Mouse (Mus musculus) forebrain, embryonic 10.5 days (tissue): ENCODE results near the gene Zfp609. TPM values are rescaled to one million over a fixed set of nuclear protein-coding genes. Genes with fewer than 3 reads are reported as not detected.

ENCODE experiments used
- DNase-seq: peaks from one replicate; pipeline ENCODE4 v3.0.0-alpha.2; 2017; ENCODE audit warnings: low spot score; ENCODE audit errors: extremely low spot score
- H3K27ac ChIP-seq: fragments of 300-500 bp; sonication (generic); 2 replicates; pipeline ENCODE4 v1.5.1; 2016; ENCODE audit warnings: mild to moderate bottlenecking
- H3K27me3 ChIP-seq: fragments of 300-500 bp; sonication (generic); 2 replicates; pipeline ENCODE4 v1.6.1; 2016; ENCODE audit warnings: mild to moderate bottlenecking; ENCODE audit not compliant: poor library complexity, severe bottlenecking
- H3K36me3 ChIP-seq: fragments of 300-500 bp; sonication (generic); replicated peaks from 2 replicates; pipeline ENCODE4 v1.6.1; 2016; ENCODE audit warnings: mild to moderate bottlenecking, moderate library complexity
- H3K4me1 ChIP-seq: fragments of 300-500 bp; sonication (generic); 2 replicates; pipeline ENCODE4 v1.6.1; 2016
- H3K4me3 ChIP-seq: fragments of 300-500 bp; sonication (generic); 2 replicates; pipeline ENCODE4 v1.5.1; 2016; ENCODE audit warnings: mild to moderate bottlenecking, moderate library complexity
- H3K9me3 ChIP-seq: fragments of 300-500 bp; sonication (generic); 2 replicates; pipeline ENCODE4 v1.6.1; 2016; ENCODE audit warnings: mild to moderate bottlenecking, moderate library complexity
- WGBS: fragments of 180-500 bp; shearing (Covaris S2); methylation state at CpG from one replicate; pipeline ENCODE4 v1.1.7; 2016; 5-methylcytosine and 5-hydroxymethylcytosine counted together
- polyA plus RNA-seq: library from polyadenylated mRNA; unstranded; fragments of >200 nt; fragmentation: Nextera tagmentation; extraction: Ambion mirVana; gene quantifications from 2 replicates; pipeline ENCODE4 v1.2.1, GENCODE M21; 2016

Gene Zfp609
- polyA plus RNA-seq, 1 experiment from 2014 or later = 8.2 TPM

DNA sequence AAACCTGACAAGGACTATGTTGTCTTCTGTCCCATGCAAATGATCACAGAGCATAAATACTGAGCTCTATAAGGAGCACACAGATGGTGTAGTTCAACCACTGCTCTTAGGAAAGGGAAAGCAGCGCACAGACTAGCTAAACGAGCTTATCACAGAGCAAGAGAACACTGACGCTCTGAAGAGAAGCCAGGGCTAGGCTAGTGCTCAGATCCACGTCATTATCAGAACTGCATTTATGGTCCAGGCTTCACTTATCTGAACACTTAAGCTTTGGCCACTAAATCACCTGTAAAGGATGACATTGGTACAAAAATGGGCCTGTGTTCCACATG is 102.1 kb downstream of the Zfp609 start:
- DNase-seq = no peak
- peaks cover 41% of the 10 kb centered on the region for H3K36me3 ChIP-seq
- no peaks in the 10 kb centered on the region for H3K9me3 ChIP-seq
- H3K27ac ChIP-seq = peak overlapping the region; percentile 76
- H3K4me3 ChIP-seq = peak overlapping the region; percentile 23; the same call in 1 of the 2 replicates
- H3K4me1 ChIP-seq = peaks cover 54% of the 10 kb centered on the region
- whole genome bisulfite sequencing = 55% methylated on average over 4 of the region's 4 CpGs
- no peaks in the 10 kb centered on the region for H3K27me3 ChIP-seq

DNA sequence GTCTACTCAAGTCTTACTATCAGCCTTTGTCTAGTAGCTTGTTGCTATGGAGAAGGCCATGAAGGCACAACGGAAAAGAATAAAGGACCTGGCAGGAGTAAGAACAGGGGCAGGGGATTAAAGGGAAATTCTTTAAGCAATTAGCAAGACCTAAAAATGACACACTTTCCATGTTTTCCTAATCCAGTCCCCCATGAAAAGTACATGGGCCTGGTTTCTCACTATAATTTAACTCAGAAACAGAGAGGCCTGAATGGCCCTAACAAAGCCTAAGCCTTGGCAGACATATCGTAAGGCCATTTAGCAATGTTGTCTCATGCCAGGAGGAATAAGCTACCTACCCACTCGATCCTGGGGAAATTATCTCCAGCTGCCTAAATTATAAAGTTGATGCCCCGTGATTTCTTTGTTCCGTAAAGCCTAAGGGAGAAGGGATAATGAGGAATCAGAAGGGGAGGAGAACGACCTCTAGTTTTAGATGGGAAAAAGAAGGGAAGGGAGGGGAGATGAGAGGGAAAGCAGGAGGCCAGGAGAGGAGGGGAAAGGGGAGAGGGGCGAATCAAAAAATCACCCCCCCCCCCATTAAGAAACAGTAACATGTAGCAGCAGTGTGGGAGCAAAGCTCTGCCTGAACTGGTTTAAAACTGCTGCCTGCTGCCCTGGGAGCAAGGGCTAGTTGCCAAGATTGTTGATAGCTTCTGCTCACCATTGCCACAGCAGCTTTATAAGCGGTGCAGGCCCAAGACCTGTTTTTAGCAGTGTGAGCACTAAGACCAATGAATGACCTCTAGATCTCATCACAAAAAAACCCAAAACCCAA is 102.7 kb downstream of the Zfp609 start:
- Histone ChIP-seq H3K4me3 (peak overlapping the region; percentile 23; the same call in 1 of the 2 replicates), H3K9me3 (no peaks in the 10 kb centered on the region), H3K27me3 (no peaks in the 10 kb centered on the region), H3K36me3 (peaks cover 35% of the 10 kb centered on the region), H3K27ac (peak overlapping the region; percentile 76), H3K4me1 (peaks cover 54% of the 10 kb centered on the region)
- WGBS = 29% methylated on average over 8 of the region's 8 CpGs
- peak; percentile 23 for DNase-seq

DNA sequence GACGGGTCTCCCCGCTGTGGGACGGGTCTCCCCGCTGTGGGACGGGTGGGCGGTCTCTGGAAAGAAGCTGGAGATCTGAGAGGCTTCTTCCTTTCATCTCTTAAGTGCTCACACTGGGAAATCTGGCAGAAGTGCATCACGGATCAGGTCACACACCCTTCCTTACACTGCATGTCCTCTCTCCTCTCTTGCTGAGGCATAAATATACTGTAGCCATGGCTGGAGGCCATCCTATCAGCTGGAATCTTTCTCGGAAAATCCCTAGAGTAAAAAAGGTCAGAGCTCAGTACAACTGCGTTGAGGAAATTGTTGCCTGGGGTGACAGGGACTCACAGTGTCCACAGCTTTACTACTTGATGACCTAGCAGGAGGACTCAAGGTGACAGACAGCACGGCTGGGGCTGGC is 106.2 kb downstream of the Zfp609 start:
- Histone ChIP-seq H3K4me3 (no peak overlapping the region), H3K4me1 (peaks cover 45% of the 10 kb centered on the region), H3K27ac (no peak overlapping the region), H3K27me3 (no peaks in the 10 kb centered on the region), H3K9me3 (no peaks in the 10 kb centered on the region), H3K36me3 (peaks cover 22% of the 10 kb centered on the region)
- no peak for DNase-seq
- 78% methylated on average over 10 of the region's 10 CpGs for WGBS

DNA sequence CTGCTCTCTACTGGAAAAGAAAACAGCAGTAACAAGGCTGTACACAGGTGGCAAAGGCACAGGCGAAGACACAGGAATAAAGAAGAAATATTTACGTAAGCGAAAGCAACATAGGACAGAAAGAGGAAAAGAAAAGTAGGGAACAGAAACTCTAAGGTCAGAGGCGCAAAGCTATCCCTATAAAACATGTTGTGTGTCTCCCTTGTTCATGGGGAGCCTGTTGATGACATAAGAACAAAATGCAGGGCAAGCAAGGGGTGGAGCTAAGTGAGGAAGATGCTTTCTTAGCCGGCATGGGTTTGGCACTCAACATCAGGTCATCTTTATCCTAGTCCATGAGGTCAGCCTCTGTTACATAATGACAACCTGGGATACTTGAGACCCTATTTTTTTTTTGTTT is 109.2 kb downstream of the Zfp609 start:
- no peak for DNase-seq
- Histone ChIP-seq H3K27me3 (no peaks in the 10 kb centered on the region), H3K4me3 (no peak overlapping the region), H3K4me1 (peaks cover 17% of the 10 kb centered on the region), H3K9me3 (no peaks in the 10 kb centered on the region), H3K36me3 (peaks cover 27% of the 10 kb centered on the region), H3K27ac (no peak overlapping the region)
- WGBS = 94% methylated on average over 5 of the region's 5 CpGs

DNA sequence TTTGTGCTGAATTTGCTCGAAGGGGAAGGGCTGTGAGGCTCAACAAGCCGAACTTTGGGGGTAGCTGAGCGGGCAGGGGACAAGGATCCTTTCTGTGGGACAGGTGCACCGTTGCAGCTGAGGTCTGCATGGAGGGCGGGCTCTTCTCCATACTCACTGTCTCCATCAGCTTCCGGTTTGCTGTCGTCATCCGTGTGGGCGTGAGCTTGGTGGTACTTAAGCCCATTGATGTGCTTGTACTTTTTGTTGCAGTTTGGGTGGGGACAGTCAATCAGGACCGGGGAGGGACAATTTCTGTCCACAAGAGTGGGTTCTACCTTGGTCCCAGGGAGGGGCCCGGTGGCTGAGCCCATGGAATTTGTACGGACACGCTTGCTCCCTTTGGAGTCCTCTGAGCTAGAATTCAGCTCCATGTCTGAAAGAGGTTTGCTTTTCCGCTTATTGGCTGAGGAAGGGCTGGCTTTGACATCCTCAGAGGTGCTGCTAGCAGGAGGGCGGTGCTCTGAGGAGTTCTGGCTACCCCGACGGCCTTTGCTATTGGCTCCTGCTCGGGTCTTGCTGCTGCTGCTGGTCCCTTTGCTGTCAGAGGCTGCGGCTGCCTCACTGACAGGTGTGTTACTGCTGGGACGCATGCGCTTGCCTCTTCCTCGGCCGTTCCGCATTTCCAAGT is 123.3 kb downstream of the Zfp609 start:
- Histone ChIP-seq H3K4me3 (no peak overlapping the region), H3K27me3 (no peaks in the 10 kb centered on the region), H3K36me3 (peaks cover 76% of the 10 kb centered on the region), H3K27ac (no peak overlapping the region), H3K9me3 (no peaks in the 10 kb centered on the region), H3K4me1 (no peaks in the 10 kb centered on the region)
- DNase-seq = no peak
- 93% methylated on average over 24 of the region's 24 CpGs for WGBS

DNA sequence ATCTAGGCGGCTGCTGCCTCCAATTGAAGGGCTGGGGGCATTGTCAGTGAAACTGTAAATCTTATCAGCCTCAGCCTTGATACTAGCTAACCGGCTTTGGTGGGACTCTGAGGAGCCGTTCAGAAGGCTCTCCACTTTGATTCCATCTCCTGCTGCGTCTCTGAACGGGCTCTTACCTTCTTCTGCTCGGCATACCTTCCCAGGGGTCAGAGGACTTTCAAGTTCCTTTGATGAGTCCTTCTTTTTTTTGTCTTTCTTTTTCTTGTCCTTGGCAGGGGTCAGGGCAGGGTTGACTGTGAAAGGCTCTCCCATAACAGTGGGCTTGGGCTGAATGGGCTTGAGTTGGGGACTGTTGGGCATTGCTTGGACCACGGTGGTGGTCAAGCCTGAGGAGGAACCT is 124.1 kb downstream of the Zfp609 start:
- Histone ChIP-seq H3K4me3 (no peak overlapping the region), H3K27ac (no peak overlapping the region), H3K9me3 (no peaks in the 10 kb centered on the region), H3K4me1 (no peaks in the 10 kb centered on the region), H3K27me3 (no peaks in the 10 kb centered on the region), H3K36me3 (peaks cover 81% of the 10 kb centered on the region)
- no peak for DNase-seq
- WGBS = 88% methylated on average over 7 of the region's 7 CpGs

DNA sequence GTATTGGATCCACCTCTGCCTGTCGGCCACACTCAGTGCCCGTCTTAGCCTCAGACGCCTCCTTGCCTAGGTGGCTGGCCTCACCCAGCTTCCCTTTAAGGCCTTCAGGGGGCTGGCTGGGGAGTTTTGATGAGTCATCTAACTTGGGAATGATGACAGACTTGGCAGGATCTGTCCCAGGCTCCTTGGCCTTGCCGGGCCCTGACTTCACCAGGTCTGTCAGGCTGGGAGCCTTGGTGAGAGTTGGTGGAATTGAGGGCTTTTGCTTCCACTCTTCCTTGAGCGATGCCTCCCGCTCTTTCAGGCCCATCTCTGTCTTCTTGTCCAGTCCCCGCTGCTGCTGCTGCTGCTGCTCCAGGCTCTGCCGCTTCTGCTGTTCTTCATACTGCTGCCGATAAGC is 125.1 kb downstream of the Zfp609 start:
- Histone ChIP-seq H3K27ac (no peak overlapping the region), H3K27me3 (no peaks in the 10 kb centered on the region), H3K4me3 (no peak overlapping the region), H3K9me3 (no peaks in the 10 kb centered on the region), H3K4me1 (no peaks in the 10 kb centered on the region), H3K36me3 (peaks cover 90% of the 10 kb centered on the region)
- DNase-seq = no peak
- WGBS = 92% methylated on average over 9 of the region's 9 CpGs

DNA sequence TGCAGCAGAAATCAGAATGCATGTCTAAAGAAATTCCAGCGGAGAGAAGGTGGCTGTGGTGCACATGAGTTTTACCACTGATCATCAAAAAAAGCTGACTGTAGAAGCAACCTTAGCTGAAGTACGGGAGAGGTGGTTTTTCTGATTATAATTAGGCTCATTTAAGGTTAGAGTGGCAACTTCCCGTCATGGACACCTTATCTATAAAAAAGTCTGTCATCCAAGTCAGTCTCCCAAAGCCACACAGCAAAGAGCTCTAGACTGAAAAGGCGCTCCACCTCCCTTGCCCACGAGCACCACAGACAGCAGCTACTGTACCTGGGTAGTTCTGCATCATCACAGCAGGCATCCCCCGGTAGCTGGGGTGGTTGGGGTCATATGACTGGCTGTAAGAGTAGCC is 126.9 kb downstream of the Zfp609 start:
- Histone ChIP-seq H3K9me3 (no peaks in the 10 kb centered on the region), H3K27ac (no peak overlapping the region), H3K36me3 (peaks cover 96% of the 10 kb centered on the region), H3K4me3 (no peak overlapping the region), H3K4me1 (no peaks in the 10 kb centered on the region), H3K27me3 (no peaks in the 10 kb centered on the region)
- no peak for DNase-seq
- WGBS = 91% methylated on average over 6 of the region's 6 CpGs

DNA sequence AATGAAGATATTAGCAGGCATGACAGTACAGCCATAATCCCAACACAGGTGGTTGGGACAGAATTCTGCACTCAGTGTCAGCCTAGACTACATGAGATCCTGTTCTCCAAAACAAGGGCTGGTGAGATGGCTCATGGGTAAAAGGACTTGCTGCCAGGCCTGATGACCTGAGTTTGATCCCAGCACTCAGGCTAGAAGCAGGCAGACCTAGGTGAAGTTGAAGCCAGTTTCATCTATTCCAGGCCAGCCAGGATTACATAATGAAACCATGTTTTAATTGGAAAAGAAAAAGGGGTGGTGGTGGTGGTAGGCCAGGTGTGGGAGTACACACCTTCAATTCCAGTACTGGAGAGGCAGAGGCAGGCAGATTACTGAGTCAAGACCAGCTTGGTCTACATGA is 129.4 kb downstream of the Zfp609 start:
- Histone ChIP-seq H3K27ac (no peak overlapping the region), H3K4me1 (peaks cover 15% of the 10 kb centered on the region), H3K9me3 (no peaks in the 10 kb centered on the region), H3K36me3 (peaks cover 100% of the 10 kb centered on the region), H3K27me3 (no peaks in the 10 kb centered on the region), H3K4me3 (no peak overlapping the region)
- DNase-seq = no peak

DNA sequence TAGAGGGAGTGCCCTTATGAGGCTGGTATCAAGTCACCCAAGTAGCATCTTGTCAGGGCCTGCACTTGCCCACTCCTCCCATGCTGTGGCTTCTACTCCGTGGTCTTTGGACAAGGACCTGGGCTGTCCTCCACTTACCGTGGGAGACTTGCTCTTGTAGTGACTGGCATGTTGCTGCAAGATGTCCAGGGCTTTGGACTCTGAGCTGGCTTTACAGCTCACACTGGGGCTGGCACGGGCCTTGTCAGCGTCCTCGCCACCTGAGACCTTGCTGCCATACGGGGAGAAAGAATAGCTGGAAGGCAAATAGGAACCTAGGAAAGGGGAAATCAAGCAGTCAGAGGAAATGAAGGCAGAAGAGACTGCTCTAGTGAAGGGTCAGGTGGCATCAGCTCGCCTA is 130.0 kb downstream of the Zfp609 start:
- Histone ChIP-seq H3K27me3 (no peaks in the 10 kb centered on the region), H3K4me3 (no peak overlapping the region), H3K27ac (no peak overlapping the region), H3K4me1 (peaks cover 21% of the 10 kb centered on the region), H3K36me3 (peaks cover 100% of the 10 kb centered on the region), H3K9me3 (no peaks in the 10 kb centered on the region)
- WGBS = 86% methylated on average over 7 of the region's 7 CpGs
- no peak for DNase-seq

DNA sequence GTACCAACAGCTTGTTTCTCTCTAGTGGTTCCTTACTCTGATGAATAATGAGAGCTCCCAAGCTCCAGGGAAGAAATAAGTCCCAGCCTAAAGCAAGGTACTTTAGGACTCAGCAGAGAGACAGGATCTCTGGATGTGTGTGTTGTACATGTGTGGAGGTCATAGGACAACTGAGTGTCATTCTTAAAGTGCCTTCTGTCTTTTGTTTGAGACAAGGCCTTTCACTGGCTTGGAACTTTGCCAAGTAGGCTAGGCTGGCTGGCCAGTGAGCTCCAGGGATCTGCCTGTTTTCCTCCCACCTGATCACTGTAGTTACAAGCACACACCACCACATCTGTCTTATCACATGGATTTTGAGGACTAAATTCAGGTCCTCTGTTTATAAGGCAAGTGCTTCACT is 131.0 kb downstream of the Zfp609 start:
- H3K4me3 ChIP-seq = no peak overlapping the region
- H3K27me3 ChIP-seq = no peaks in the 10 kb centered on the region
- no peak for DNase-seq
- H3K4me1 ChIP-seq = peaks cover 29% of the 10 kb centered on the region
- no peak overlapping the region for H3K27ac ChIP-seq
- peaks cover 97% of the 10 kb centered on the region for H3K36me3 ChIP-seq
- no peaks in the 10 kb centered on the region for H3K9me3 ChIP-seq

DNA sequence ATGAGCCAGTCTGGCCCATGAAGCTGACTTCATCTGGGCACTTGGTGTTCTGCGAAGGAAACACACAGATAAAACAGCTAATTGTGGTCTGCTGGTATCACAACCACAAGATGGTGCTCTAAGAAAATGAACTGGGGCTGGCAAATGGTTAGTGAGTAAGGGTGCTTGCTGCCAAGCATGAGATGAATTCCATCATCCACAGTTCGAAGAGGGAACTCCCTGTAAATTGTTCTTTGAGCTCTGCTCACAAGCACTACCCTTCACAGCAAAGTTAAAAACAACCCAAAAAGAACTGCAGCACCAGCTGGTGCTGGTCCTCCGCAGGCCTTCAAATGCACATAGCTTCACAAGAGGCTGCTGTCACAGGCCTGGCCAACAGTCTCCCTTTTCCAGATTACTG is 131.7 kb downstream of the Zfp609 start:
- Histone ChIP-seq H3K27ac (no peak overlapping the region), H3K4me1 (peaks cover 29% of the 10 kb centered on the region), H3K9me3 (no peaks in the 10 kb centered on the region), H3K36me3 (peaks cover 97% of the 10 kb centered on the region), H3K4me3 (no peak overlapping the region), H3K27me3 (no peaks in the 10 kb centered on the region)
- DNase-seq = no peak
- WGBS = 89% methylated on average over 3 of the region's 3 CpGs

DNA sequence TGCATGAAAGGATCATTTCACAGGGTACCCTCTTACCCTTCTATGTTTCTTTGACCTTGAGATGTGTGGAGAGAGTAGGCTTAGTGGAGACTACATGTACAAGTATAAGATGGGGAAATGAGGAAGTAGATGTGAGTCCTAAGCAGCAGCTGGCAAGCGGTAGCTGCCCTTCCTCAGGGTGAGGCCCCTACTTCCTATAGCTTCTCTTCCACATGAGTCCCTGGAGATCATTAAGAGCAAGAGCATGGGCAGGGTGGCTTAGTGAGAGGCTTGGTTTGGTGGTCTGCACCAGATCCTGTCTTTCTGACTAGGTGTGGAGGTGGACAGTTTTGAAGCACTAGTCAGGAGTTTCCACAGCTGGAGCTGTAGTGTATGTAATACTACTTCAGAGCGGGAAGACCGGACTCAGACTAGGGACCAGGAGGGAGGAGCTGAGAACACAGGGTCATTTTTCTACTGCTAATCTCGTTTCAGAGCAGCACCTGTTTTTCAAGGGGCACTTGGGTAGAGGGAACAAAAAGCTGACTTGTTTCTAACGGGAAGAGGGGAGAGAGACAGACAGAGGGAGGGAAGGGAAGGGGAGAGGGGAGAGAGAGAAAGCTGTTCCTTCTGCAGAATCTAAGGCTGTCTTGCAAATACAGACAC is 134.3 kb downstream of the Zfp609 start:
- H3K9me3 ChIP-seq = no peaks in the 10 kb centered on the region
- H3K4me1 ChIP-seq = peaks cover 29% of the 10 kb centered on the region
- no peak for DNase-seq
- H3K27me3 ChIP-seq = no peaks in the 10 kb centered on the region
- WGBS = 37% methylated on average over 5 of the region's 5 CpGs
- no peak overlapping the region for H3K4me3 ChIP-seq
- H3K36me3 ChIP-seq = peaks cover 88% of the 10 kb centered on the region
- peak overlapping the region; percentile 63 for H3K27ac ChIP-seq
